Mouse (Mus musculus): ENCODE measurements around the gene Scrn3.

DNA sequence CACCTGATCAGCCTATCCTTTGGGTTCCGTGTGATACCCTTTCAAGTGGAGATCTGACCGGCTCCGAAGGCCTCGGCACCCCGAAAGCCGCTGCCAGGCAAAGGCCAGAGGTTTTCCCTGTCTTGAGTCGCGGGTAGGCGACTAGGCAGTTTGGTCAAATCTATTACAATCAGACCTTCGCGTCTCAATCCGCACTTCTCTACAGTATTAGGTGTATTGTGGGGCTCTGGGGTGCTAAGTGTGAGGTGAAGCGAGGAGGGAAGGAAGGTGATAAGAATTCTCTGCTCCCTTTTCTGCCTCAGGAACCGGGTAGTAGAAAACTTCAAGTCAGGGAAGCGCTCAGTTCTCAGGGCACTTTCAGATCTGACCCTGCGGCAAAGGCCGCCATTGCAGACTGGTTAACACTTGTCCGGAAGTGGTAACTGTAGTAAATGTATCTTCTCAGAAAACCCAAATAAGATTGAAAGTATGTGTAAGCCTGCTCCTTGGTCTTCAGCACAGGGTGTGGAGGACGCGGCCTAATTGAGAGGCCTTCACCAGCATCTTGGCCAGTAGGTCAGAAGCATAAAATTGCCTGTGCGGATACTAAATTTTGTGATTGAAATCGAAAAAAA is 31.2 kb upstream of the Scrn3 start:
- TF ChIP-seq CTCF (IDR thresholded peaks at IDR 0.05; ENCODE audit: insufficient read depth, low read depth, low read length), result no peak
- TF ChIP-seq POLR2A (IDR thresholded peaks at IDR 0.05; ENCODE audit: insufficient read depth, low read depth, low read length), result no peak

Data from olfactory bulb, adult 2 months (tissue).